Mouse (Mus musculus) hindbrain, postnatal 0 days (tissue): ENCODE data around the gene Cdca4. TPM values are rescaled to one million over a fixed set of nuclear protein-coding genes. Genes with fewer than 3 reads are reported as not detected.
"Not testable (repeated sequence)": the region's sequence is repeated elsewhere in the genome, so short reads cannot be mapped to it uniquely, and the experiment has no call there.

Source experiments
- ATAC-seq: fragments of 200-750 bp; cut with Nextera tagmentation; 2 replicates; pipeline ENCODE4 v1.8.0; 2017; ENCODE audit warnings: mild to moderate bottlenecking, moderate TSS enrichment, moderate library complexity
- DNase-seq: peaks from one replicate; pipeline ENCODE4 v3.0.0-alpha.2; 2015; ENCODE audit warnings: low spot score
- H3K27ac ChIP-seq: fragments of 300-500 bp; sonication (generic); 2 replicates; pipeline ENCODE4 v1.5.1; 2014; ENCODE audit warnings: mild to moderate bottlenecking
- H3K27me3 ChIP-seq: fragments of 300-500 bp; sonication (generic); 2 replicates; pipeline ENCODE4 v1.6.1; 2014; ENCODE audit warnings: low read length, mixed read lengths; ENCODE audit not compliant: insufficient read depth
- H3K36me3 ChIP-seq: fragments of 300-500 bp; sonication (generic); 2 replicates; pipeline ENCODE4 v1.6.1; 2014; ENCODE audit warnings: low read length, mixed read lengths; ENCODE audit not compliant: insufficient read depth
- H3K4me1 ChIP-seq: fragments of 300-500 bp; sonication (generic); 2 replicates; pipeline ENCODE4 v1.6.1; 2014; ENCODE audit warnings: antibody characterized with exemption, low read length, mixed read lengths; ENCODE audit not compliant: insufficient read depth
- H3K4me2 ChIP-seq: fragments of 300-500 bp; sonication (generic); 2 replicates; pipeline ENCODE4 v1.6.1; 2014; ENCODE audit warnings: low read depth, mild to moderate bottlenecking, low read length, moderate library complexity, mixed read lengths
- H3K4me3 ChIP-seq: fragments of 300-500 bp; sonication (generic); 2 replicates; pipeline ENCODE4 v1.5.1; 2014; ENCODE audit warnings: low read length
- H3K9ac ChIP-seq: fragments of 300-500 bp; sonication (generic); replicated peaks from 2 replicates; pipeline ENCODE4 v1.6.1; 2014; ENCODE audit warnings: mild to moderate bottlenecking, low read length, moderate library complexity, mixed read lengths
- H3K9me3 ChIP-seq: fragments of 300-500 bp; sonication (generic); 2 replicates; pipeline ENCODE4 v1.6.1; 2016; ENCODE audit warnings: low read length, mixed read lengths
- CTCF ChIP-seq: IDR thresholded peaks from 2 replicates; pipeline ENCODE4 v1.5.1; 2016; ENCODE audit warnings: antibody characterized with exemption, control low read depth, low read depth
- WGBS: fragments of 180-500 bp; shearing (Covaris S2); extraction: QIAGEN DNeasy Blood & Tissue Kit; methylation state at CpG from one replicate; pipeline ENCODE4 v1.1.7; 2014; 5-methylcytosine and 5-hydroxymethylcytosine counted together
- polyA plus RNA-seq: library from polyadenylated mRNA; unstranded; fragments of >200 nt; fragmentation: Nextera tagmentation; extraction: Ambion mirVana; gene quantifications from 2 replicates; pipeline ENCODE4 v1.2.1, GENCODE M21; 2015
- total RNA-seq: library from RNA; depleted of rRNA; stranded (reverse); fragments of >200 nt; gene quantifications from 2 replicates; pipeline ENCODE4 v1.2.3, GENCODE M21; 2014

Cdca4 gene
- total and polyA plus RNA-seq, 2 experiments from 2014 or later, result 25.2 to 27.9 TPM

- Histone ChIP-seq H3K4me1 (no peaks in the 10 kb centered on the region), H3K4me3 (no peak overlapping the region), H3K9me3 (no peaks in the 10 kb centered on the region), H3K9ac (no peak overlapping the region), H3K36me3 (no peaks in the 10 kb centered on the region), H3K27me3 (no peaks in the 10 kb centered on the region), H3K4me2 (no peak overlapping the region), H3K27ac (no peak overlapping the region)
- 85% methylated on average over 9 of the region's 9 CpGs for WGBS
- no peak for DNase-seq
- no peak for ATAC-seq
- TF ChIP-seq CTCF, result no peak
These were observed 21.1 kb upstream of the Cdca4 start for GRCm38 (mm10) chr12:112850344-112850743.

GRCm38 (mm10) chr12:112849235-112850022 lies 20.2 kb upstream of the Cdca4 start:
- TF ChIP-seq CTCF, result peak; percentile 35; the same call in 1 of the 2 replicates
- Histone ChIP-seq H3K9me3 (no peaks in the 10 kb centered on the region), H3K4me2 (no peak overlapping the region), H3K27ac (no peak overlapping the region), H3K36me3 (no peaks in the 10 kb centered on the region), H3K9ac (no peak overlapping the region), H3K4me1 (no peaks in the 10 kb centered on the region), H3K4me3 (no peak overlapping the region), H3K27me3 (no peaks in the 10 kb centered on the region)
- WGBS, result 79% methylated on average over 11 of the region's 11 CpGs
- no peak for ATAC-seq
- DNase-seq, result no peak

- Histone ChIP-seq H3K4me2 (no peak overlapping the region), H3K27ac (no peak overlapping the region), H3K9ac (no peak overlapping the region), H3K9me3 (no peaks in the 10 kb centered on the region), H3K27me3 (no peaks in the 10 kb centered on the region), H3K36me3 (no peaks in the 10 kb centered on the region), H3K4me3 (no peak overlapping the region), H3K4me1 (no peaks in the 10 kb centered on the region)
- 94% methylated on average over 2 of the region's 2 CpGs for WGBS
- DNase-seq (no peak), ATAC-seq (no peak)
- no peak for TF ChIP-seq CTCF
These were observed 18.7 kb upstream of the Cdca4 start for GRCm38 (mm10) chr12:112847880-112848279.

GRCm38 (mm10) chr12:112843803-112844202 lies 14.6 kb upstream of the Cdca4 start:
- no peak overlapping the region for H3K27ac ChIP-seq
- no peak overlapping the region for H3K9ac ChIP-seq
- no peaks in the 10 kb centered on the region for H3K27me3 ChIP-seq
- no peaks in the 10 kb centered on the region for H3K4me1 ChIP-seq
- WGBS, result 15% methylated on average over 3 of the region's 3 CpGs
- 0 out of 2 replicates have a peak, but pooled peaks have one; percentile 49 for ATAC-seq
- peak; percentile 80 for DNase-seq
- no peaks in the 10 kb centered on the region for H3K36me3 ChIP-seq
- H3K4me2 ChIP-seq, result no peak overlapping the region
- H3K4me3 ChIP-seq, result no peak overlapping the region
- TF ChIP-seq CTCF, result peak; percentile 95
- H3K9me3 ChIP-seq, result no peaks in the 10 kb centered on the region

- H3K36me3 ChIP-seq, H3K9me3 ChIP-seq: not testable (repeated sequence)
These were observed 12.9 kb upstream of the Cdca4 start for GRCm38 (mm10) chr12:112842128-112842527.

GRCm38 (mm10) chr12:112841338-112841892 lies 12.2 kb upstream of the Cdca4 start:
- not testable (repeated sequence) for H3K27ac ChIP-seq, H3K4me1 ChIP-seq, H3K4me3 ChIP-seq, DNase-seq, ATAC-seq, H3K9me3 ChIP-seq, H3K36me3 ChIP-seq, H3K4me2 ChIP-seq, H3K27me3 ChIP-seq, H3K9ac ChIP-seq
- WGBS, result 78% methylated on average over 4 of the region's 4 CpGs

More at GRCm38 (mm10) chr12:112842128-112842527, 12.9 kb upstream of the Cdca4 start:
- WGBS, result 79% methylated on average over 2 of the region's 2 CpGs
- not testable (repeated sequence) for H3K4me1 ChIP-seq, H3K4me3 ChIP-seq, H3K27me3 ChIP-seq, H3K4me2 ChIP-seq, H3K9ac ChIP-seq, DNase-seq, ATAC-seq, H3K27ac ChIP-seq
